Mouse (Mus musculus): ENCODE measurements around the gene Sh3pxd2a. TPM values are rescaled to one million over a fixed set of nuclear protein-coding genes. Genes with fewer than 3 reads are reported as not detected.

Sh3pxd2a gene
- total and polyA plus RNA-seq, 3 experiments = 1.3 to 4.6 (median 3.2) TPM

DNA sequence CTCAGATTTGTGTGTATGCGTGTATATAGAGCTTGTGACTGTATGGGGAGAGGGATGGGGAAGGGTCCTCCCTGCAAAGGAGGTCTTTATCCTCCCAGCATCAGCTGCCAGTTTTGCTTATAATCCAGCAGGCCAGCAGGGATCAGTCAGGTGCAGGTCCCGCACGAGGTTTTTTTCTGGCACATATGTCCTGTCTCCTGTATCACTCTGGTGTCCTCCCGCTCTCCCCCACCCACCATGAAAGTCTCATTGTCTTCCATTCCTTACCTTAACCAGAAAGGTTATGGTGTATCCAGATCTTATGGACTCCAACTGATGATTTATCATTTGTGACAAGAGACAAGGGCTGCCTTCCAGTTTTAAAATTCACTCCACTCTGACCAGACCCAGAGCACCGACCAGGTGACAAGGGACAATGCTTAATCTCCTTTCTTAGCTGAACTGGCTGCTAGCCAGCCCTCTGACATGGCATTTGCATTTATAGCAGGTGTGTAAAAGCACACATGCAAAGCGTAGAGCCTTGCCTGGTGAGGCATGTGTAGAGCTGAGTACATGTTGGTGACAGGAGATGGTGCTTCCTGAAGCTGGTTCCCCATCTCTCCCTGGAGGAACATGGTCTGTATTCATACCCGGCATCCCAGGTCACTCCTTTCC is 242.6 kb downstream of the Sh3pxd2a start:
- Histone ChIP-seq H3K9me3 (replicated peaks; ENCODE audit: low read length) (no peaks in the 10 kb centered on the region), H3K4me1 (ENCODE audit: control insufficient read depth in 1 of 2, insufficient read depth in 2 of 2) (peaks cover 20 to 40% of the 10 kb centered on the region in 2 experiments), H3K79me2 (replicated peaks; ENCODE audit: control insufficient read depth, extremely low read depth, insufficient read depth, poor library complexity, severe bottlenecking) (no peaks in the 10 kb centered on the region), H3K4me2 (ENCODE audit: insufficient read depth, low read depth, poor library complexity, severe bottlenecking) (no peak overlapping the region), H3K27me3 (replicated peaks) (no peaks in the 10 kb centered on the region), H3K27ac (ENCODE audit: insufficient read depth, low read depth) (no peak overlapping the region), H3K4me3 (replicated peaks in 1 of 3; ENCODE audit: low read depth in 2 of 3, low read length in 2 of 3, poor library complexity in 1 of 3) (no peak overlapping the region), H3K36me3 (replicated peaks in 1 of 2; ENCODE audit: control insufficient read depth in 1 of 2, insufficient read depth in 1 of 2, low read length in 1 of 2) (no peaks in the 10 kb centered on the region), H3K9ac (ENCODE audit: insufficient read depth, low read depth) (no peak overlapping the region)
- in situ Hi-C loops (cut with MboI; ENCODE audit: low pct_ligation_motif_present, low pct_unique_long_range_greater_than_20kb, low sequenced_read_pairs) (no loop called here), dilution Hi-C loops (cut with MboI; ENCODE audit: extremely low pct_ligation_motif_present, extremely low pct_unique_long_range_greater_than_20kb, low sequenced_read_pairs) (no loop called here)
- peak; percentile 12 for DNase-seq (ENCODE audit: extremely low read depth)
- no peak for TF ChIP-seq SMC3 (IDR thresholded peaks at IDR 0.05; ENCODE audit: low read depth, low read length)
- TF ChIP-seq E2F4 (IDR thresholded peaks at IDR 0.05; ENCODE audit: insufficient replicate concordance, low read depth, low read length) = no peak
- no peak for TF ChIP-seq CHD1 (IDR thresholded peaks at IDR 0.05; ENCODE audit: low read depth, low read length)
- no peak for TF ChIP-seq CHD2 (IDR thresholded peaks at IDR 0.05; ENCODE audit: low read length)
- TF ChIP-seq MXI1 (IDR thresholded peaks at IDR 0.05; ENCODE audit: low read depth, low read length) = no peak
- no peak for TF ChIP-seq ELF1 (IDR thresholded peaks at IDR 0.05; ENCODE audit: low read depth, low read length)
- no peak for TF ChIP-seq MAX (IDR thresholded peaks at IDR 0.05; ENCODE audit: low read length)
- TF ChIP-seq ZKSCAN1 (IDR thresholded peaks at IDR 0.05; ENCODE audit: borderline replicate concordance, low read depth, low read length) = no peak
- no peak for TF ChIP-seq MYC (IDR thresholded peaks at IDR 0.05; ENCODE audit: low read depth, low read length)
- TF ChIP-seq IRF4 (IDR thresholded peaks at IDR 0.05; ENCODE audit: low read depth, low read length) = no peak
- TF ChIP-seq POLR2AphosphoS2 (IDR thresholded peaks at IDR 0.05; ENCODE audit: low read depth, low read length) = no peak
- no peak for TF ChIP-seq JUN (IDR thresholded peaks at IDR 0.05; ENCODE audit: insufficient read depth, low read depth, low read length)
- no peak for TF ChIP-seq ETS1 (conservative IDR thresholded peaks at IDR 0.05; ENCODE audit: low read depth, low read length)
- TF ChIP-seq GABPA (IDR thresholded peaks at IDR 0.05; ENCODE audit: insufficient replicate concordance, low read depth, low read length) = no peak
- TF ChIP-seq HCFC1 (IDR thresholded peaks at IDR 0.05; ENCODE audit: low read depth, low read length) = no peak
- no peak for TF ChIP-seq SIN3A (IDR thresholded peaks at IDR 0.05; ENCODE audit: low read length)
- no peak for TF ChIP-seq RAD21 (IDR thresholded peaks at IDR 0.05; ENCODE audit: low read depth, low read length)
- TF ChIP-seq NRF1 (IDR thresholded peaks at IDR 0.05; ENCODE audit: low read depth, low read length) = no peak
- TF ChIP-seq MAZ (IDR thresholded peaks at IDR 0.05; ENCODE audit: low read depth, low read length) = no peak

DNA sequence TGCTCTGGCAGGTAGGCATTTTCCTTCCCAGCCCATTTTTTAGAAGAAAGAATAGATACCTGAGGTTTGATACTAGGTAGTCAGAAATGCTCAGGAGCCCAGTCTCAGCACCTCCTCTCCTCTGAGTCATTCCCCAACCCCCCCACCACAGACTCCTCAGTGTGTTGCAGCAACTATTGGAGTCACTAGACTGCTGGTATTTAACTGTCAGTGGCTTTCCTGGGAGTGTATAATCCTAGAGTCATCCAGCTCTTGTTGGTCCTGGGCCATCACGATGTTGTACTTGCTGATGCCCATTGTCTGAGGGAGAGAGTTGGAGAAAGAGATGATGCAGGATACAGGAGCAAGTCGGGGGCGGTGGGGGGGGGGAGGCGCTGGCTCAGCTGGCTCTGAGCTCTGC is 243.2 kb downstream of the Sh3pxd2a start:
- H3K79me2 ChIP-seq (replicated peaks; ENCODE audit: control insufficient read depth, extremely low read depth, insufficient read depth, poor library complexity, severe bottlenecking) = no peaks in the 10 kb centered on the region
- DNase-seq (ENCODE audit: extremely low read depth) = no peak
- H3K4me3 ChIP-seq (replicated peaks in 1 of 3; ENCODE audit: low read depth in 2 of 3, low read length in 2 of 3, poor library complexity in 1 of 3) = no peak overlapping the region
- H3K9me3 ChIP-seq (replicated peaks; ENCODE audit: low read length) = no peaks in the 10 kb centered on the region
- peaks cover 20 to 40% of the 10 kb centered on the region in 2 experiments for H3K4me1 ChIP-seq (ENCODE audit: control insufficient read depth in 1 of 2, insufficient read depth in 2 of 2)
- no peak for TF ChIP-seq MYC (IDR thresholded peaks at IDR 0.05; ENCODE audit: low read depth, low read length)
- no peak for TF ChIP-seq SIN3A (IDR thresholded peaks at IDR 0.05; ENCODE audit: low read length)
- TF ChIP-seq KAT2A (IDR thresholded peaks at IDR 0.05; ENCODE audit: insufficient replicate concordance, low read length) = no peak
- TF ChIP-seq MAFK (IDR thresholded peaks at IDR 0.05; ENCODE audit: insufficient replicate concordance, low read length) = no peak
- no peak for TF ChIP-seq ZNF384 (IDR thresholded peaks at IDR 0.05; ENCODE audit: low read depth, low read length)
- TF ChIP-seq ETS1 (conservative IDR thresholded peaks at IDR 0.05; ENCODE audit: low read depth, low read length) = no peak
- TF ChIP-seq TCF12 (IDR thresholded peaks at IDR 0.05; ENCODE audit: low read depth, low read length) = no peak
- no peak for TF ChIP-seq POLR2A (IDR thresholded peaks at IDR 0.05; ENCODE audit: low read depth, low read length)
- TF ChIP-seq ZKSCAN1 (IDR thresholded peaks at IDR 0.05; ENCODE audit: borderline replicate concordance, low read depth, low read length) = no peak
- no peak for TF ChIP-seq USF2 (conservative IDR thresholded peaks at IDR 0.05; ENCODE audit: low read depth, low read length)
- TF ChIP-seq NRF1 (IDR thresholded peaks at IDR 0.05; ENCODE audit: low read depth, low read length) = no peak
- H3K36me3 ChIP-seq (replicated peaks in 1 of 2; ENCODE audit: control insufficient read depth in 1 of 2, insufficient read depth in 1 of 2, low read length in 1 of 2) = no peaks in the 10 kb centered on the region
- dilution Hi-C loops (cut with MboI; ENCODE audit: extremely low pct_ligation_motif_present, extremely low pct_unique_long_range_greater_than_20kb, low sequenced_read_pairs) (no loop called here), in situ Hi-C loops (cut with MboI; ENCODE audit: low pct_ligation_motif_present, low pct_unique_long_range_greater_than_20kb, low sequenced_read_pairs) (no loop called here)
- no peak overlapping the region for H3K27ac ChIP-seq (ENCODE audit: insufficient read depth, low read depth)
- H3K27me3 ChIP-seq (replicated peaks) = no peaks in the 10 kb centered on the region
- no peak overlapping the region for H3K9ac ChIP-seq (ENCODE audit: insufficient read depth, low read depth)
- H3K4me2 ChIP-seq (ENCODE audit: insufficient read depth, low read depth, poor library complexity, severe bottlenecking) = no peak overlapping the region

All from CH12.LX (cell line).